19 mouse cellular contexts compared by ENCODE assay signal in the genomic region with DNA sequence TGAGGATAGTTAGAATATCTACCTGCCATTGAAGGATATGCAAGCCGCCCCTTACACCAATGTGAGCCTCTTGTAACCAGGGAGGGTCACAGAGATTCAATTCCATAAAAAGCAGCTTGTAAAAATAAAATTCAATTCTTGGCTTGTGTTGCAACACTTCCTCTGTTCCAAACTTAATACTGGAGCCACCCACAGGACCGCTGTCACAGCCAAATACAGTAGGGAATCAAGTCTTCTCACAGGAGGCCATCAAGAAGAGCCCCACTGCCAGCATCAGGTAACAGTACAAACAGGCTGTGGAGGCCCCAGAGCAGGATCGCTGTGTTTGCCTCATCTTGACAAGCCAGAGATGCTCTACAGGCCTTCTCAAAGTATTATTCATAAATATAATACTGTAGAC.
DNase-seq lines count a peak whose midpoint lies in the region; ATAC-seq and TF ChIP-seq lines count a peak whose summit lies in the region.
"Had no signal": no experiment of that assay in that cellular context is flagged by ENCODE, and none has a peak within 500 bp of the region (broad histone marks: within the 10 kb centered on the region; RNA-seq: fewer than 3 reads in every experiment).

No protein-coding gene starts in this region.

- intact Hi-C loops in left cerebral cortex, postnatal 14 days (cut with DNase I): no loop called here
- intact Hi-C loops in left cerebral cortex, postnatal 4 days (cut with DNase I): no loop called here
- intact Hi-C loops in left cerebral cortex, postnatal 36 days (cut with DNase I): no loop called here

- no peak overlapping the region for H3K27ac ChIP-seq in heart, embryonic 10.5 days
- H3K27ac ChIP-seq in layer of hippocampus, adult 2 months: 0 out of 2 replicates have a peak overlapping the region, but pooled peaks have one; percentile 10
- no peak overlapping the region for H3K27ac ChIP-seq in hindbrain, embryonic 14.5 days
- H3K27ac ChIP-seq: forebrain, embryonic 10.5 days; midbrain, embryonic 13.5 days; neural tube, embryonic 15.5 days had no signal

- no peak for TF ChIP-seq CTCF in layer of hippocampus, adult 2 months (conservative IDR thresholded peaks at IDR 0.05)

- no peaks in the 10 kb centered on the region for H3K36me3 ChIP-seq in heart, embryonic 10.5 days
- no peaks in the 10 kb centered on the region for H3K36me3 ChIP-seq in hindbrain, embryonic 14.5 days (replicated peaks; ENCODE audit: control insufficient read depth, insufficient read depth)
- H3K36me3 ChIP-seq: forebrain, embryonic 10.5 days; midbrain, embryonic 13.5 days; neural tube, embryonic 15.5 days had no signal

- H3K4me3 ChIP-seq in heart, embryonic 10.5 days: no peak overlapping the region
- no peak overlapping the region for H3K4me3 ChIP-seq in layer of hippocampus, adult 2 months
- H3K4me3 ChIP-seq in hindbrain, embryonic 14.5 days (replicated peaks; ENCODE audit: low read length): no peak overlapping the region
- H3K4me3 ChIP-seq: forebrain, embryonic 10.5 days; midbrain, embryonic 13.5 days; neural tube, embryonic 15.5 days had no signal

- no peak for ATAC-seq in hindbrain, embryonic 14.5 days (ENCODE audit: low FRiP score)
- ATAC-seq: hindbrain, embryonic 16.5 days; midbrain, embryonic 13.5 days had no signal

- H3K4me1 ChIP-seq in heart, embryonic 10.5 days: no peaks in the 10 kb centered on the region
- no peaks in the 10 kb centered on the region for H3K4me1 ChIP-seq in hindbrain, embryonic 14.5 days (replicated peaks; ENCODE audit: control insufficient read depth, insufficient read depth, low read length)
- H3K4me1 ChIP-seq: forebrain, embryonic 10.5 days; midbrain, embryonic 13.5 days; neural tube, embryonic 15.5 days had no signal

- no peak overlapping the region for H3K4me2 ChIP-seq in hindbrain, embryonic 14.5 days (replicated peaks)
- H3K4me2 ChIP-seq: liver, embryonic 11.5 days; midbrain, embryonic 13.5 days; neural tube, embryonic 15.5 days had no signal

- 80% methylated on average over 3 of the region's 3 CpGs for WGBS in heart, embryonic 10.5 days
- WGBS in hindbrain, embryonic 14.5 days: 91% methylated on average over 3 of the region's 3 CpGs

- DNase-seq in heart, adult 18-20 months: peak; percentile 25 to 29
- no peak for DNase-seq in heart, embryonic 10.5 days (ENCODE audit: low spot score)
- peak; percentile 27 to 40 for DNase-seq in left cerebral cortex, postnatal 14 days (ENCODE audit: low spot score in 2 of 2)
- DNase-seq in left cerebral cortex, postnatal 4 days: no peak
- peak; percentile 18 to 20 for DNase-seq in layer of hippocampus, adult 2 months (ENCODE audit: low spot score in 2 of 2)
- DNase-seq in left cerebral cortex, postnatal 36 days (ENCODE audit: low spot score in 2 of 2): peak; percentile 42 to 49
- no peak for DNase-seq in cerebellum, postnatal 25 days
- no peak for DNase-seq in hindbrain, embryonic 14.5 days (ENCODE audit: low spot score)
- DNase-seq: cerebellum, adult 9-10 months; kidney, adult 18-20 months; kidney, postnatal 14 days; lung, adult 2 months; retina, postnatal 1 day; thymus, postnatal 4 days had no signal

- no peaks in the 10 kb centered on the region for H3K9me3 ChIP-seq in heart, embryonic 10.5 days
- no peaks in the 10 kb centered on the region for H3K9me3 ChIP-seq in hindbrain, embryonic 14.5 days (ENCODE audit: control insufficient read depth, low read length)
- H3K9me3 ChIP-seq: forebrain, embryonic 10.5 days; midbrain, embryonic 13.5 days; neural tube, embryonic 15.5 days had no signal

- H3K9ac ChIP-seq in hindbrain, embryonic 14.5 days: no peak overlapping the region
- H3K9ac ChIP-seq: midbrain, embryonic 13.5 days; neural tube, embryonic 15.5 days had no signal

- H3K27me3 ChIP-seq in heart, embryonic 10.5 days (ENCODE audit: insufficient read depth, poor library complexity, severe bottlenecking): no peaks in the 10 kb centered on the region
- no peaks in the 10 kb centered on the region for H3K27me3 ChIP-seq in hindbrain, embryonic 14.5 days (ENCODE audit: control insufficient read depth, insufficient read depth, low read length)
- H3K27me3 ChIP-seq: midbrain, embryonic 13.5 days; neural tube, embryonic 15.5 days had no signal

Comparison
In these comparisons a context has a peak if more than half of its experiments do, and no peak if none do; other contexts are left out.
1. DNase-seq: peak in heart, adult 18-20 months (2 of 2), left cerebral cortex, postnatal 14 days (2 of 2), layer of hippocampus, adult 2 months (2 of 2) and left cerebral cortex, postnatal 36 days (2 of 2); none in heart, embryonic 10.5 days (single experiment), left cerebral cortex, postnatal 4 days (single experiment), cerebellum, postnatal 25 days (0 of 2) and hindbrain, embryonic 14.5 days (single experiment).